Mouse (Mus musculus) thymus, adult 2 months (tissue): ENCODE measurements at regions not wholly inside any gene's neighbourhood (a gene's known extent, or its start where the extent isn't known, plus 50 kb on each side); places are given as distances from the start of the nearest gene placed in this dataset.

Source experiments
- CTCF ChIP-seq: fragments of 200-500 bp; IDR thresholded peaks from 2 replicates; pipeline ENCODE4 v1.5.1; 2012; ENCODE audit warnings: mild to moderate bottlenecking, control low read depth, low read length, moderate library complexity, borderline replicate concordance; ENCODE audit not compliant: control insufficient read depth, poor library complexity, insufficient read depth; ENCODE audit errors: extremely low read depth
- POLR2A ChIP-seq: fragments of 200-500 bp; IDR thresholded peaks from 2 replicates; pipeline ENCODE4 v1.6.1; 2012; ENCODE audit warnings: mild to moderate bottlenecking, low read length, control low read depth, moderate library complexity; ENCODE audit not compliant: control insufficient read depth, poor library complexity, insufficient read depth; ENCODE audit errors: extremely low read depth

- TF ChIP-seq CTCF = no peak
- TF ChIP-seq POLR2A = no peak
These were observed 896.5 kb downstream of the Slc22a22 start for GRCm38 (mm10) chr15:56580745-56581515.
